Comparison of ENCODE assay signal across 15 mouse cellular contexts in the genomic region with DNA sequence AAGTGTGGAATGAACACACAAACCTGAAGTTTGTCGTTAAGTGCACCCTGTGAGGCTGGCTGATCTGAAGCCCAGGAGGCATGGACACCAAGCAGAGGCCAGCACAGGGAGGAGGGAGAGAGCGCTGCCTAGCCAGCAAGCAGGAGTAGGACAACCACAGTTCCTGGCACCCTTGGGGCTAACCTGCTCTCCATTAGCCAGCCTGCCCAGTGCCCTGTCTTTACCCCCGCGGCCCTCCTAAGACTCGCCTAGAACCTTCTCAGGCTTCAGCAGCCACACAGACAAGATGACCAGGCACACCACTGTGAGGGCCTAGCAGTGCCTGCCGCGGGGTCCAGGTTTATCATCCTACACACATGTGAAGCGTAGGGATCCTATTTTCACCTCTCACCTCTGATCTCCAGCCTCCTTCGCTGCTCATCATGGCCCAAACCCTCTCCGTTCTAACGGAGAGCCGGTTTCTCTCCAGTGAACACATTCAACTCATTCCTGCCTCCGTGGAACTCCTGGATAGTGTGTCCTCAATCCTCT. TPM values are rescaled to one million over a fixed set of nuclear protein-coding genes. Genes with fewer than 3 reads are reported as not detected.
DNase-seq lines count a peak whose midpoint lies in the region; ATAC-seq and TF ChIP-seq lines count a peak whose summit lies in the region.
"Had no signal": no experiment of that assay in that cellular context is flagged by ENCODE, and none has a peak within 500 bp of the region (broad histone marks: within the 10 kb centered on the region; RNA-seq: fewer than 3 reads in every experiment).

No protein-coding gene starts in this region.

- H3K4me2 ChIP-seq in intestine, embryonic 14.5 days (ENCODE audit: low read length) = no peak overlapping the region
- no peak overlapping the region for H3K4me2 ChIP-seq in intestine, postnatal 0 days (replicated peaks; ENCODE audit: low read depth)
- peak overlapping the region; percentile 79; the same call in 1 of the 2 replicates for H3K4me2 ChIP-seq in hindbrain, embryonic 14.5 days (replicated peaks)

- no peak overlapping the region for H3K4me3 ChIP-seq in intestine, embryonic 14.5 days (ENCODE audit: low read depth, low read length)
- no peak overlapping the region for H3K4me3 ChIP-seq in intestine, postnatal 0 days (ENCODE audit: low read depth, low read length)
- peak overlapping the region; percentile 82 for H3K4me3 ChIP-seq in E14TG2a.4 (replicated peaks; ENCODE audit: low read length)
- H3K4me3 ChIP-seq in hindbrain, embryonic 14.5 days (replicated peaks; ENCODE audit: low read length) = no peak overlapping the region

- 76% methylated on average over 13 of the region's 13 CpGs for WGBS in intestine, embryonic 14.5 days
- 74% methylated on average over 13 of the region's 13 CpGs for WGBS in intestine, postnatal 0 days
- WGBS in hindbrain, embryonic 14.5 days = 77% methylated on average over 13 of the region's 13 CpGs

- ATAC-seq in intestine, embryonic 14.5 days (replicated peaks; ENCODE audit: low FRiP score, low TSS enrichment, low read depth) = no peak
- ATAC-seq in intestine, postnatal 0 days = no peak
- no peak for ATAC-seq in hindbrain, embryonic 14.5 days (ENCODE audit: low FRiP score)
- ATAC-seq: Patski had no signal

- H3K9ac ChIP-seq in intestine, embryonic 14.5 days (ENCODE audit: low read length) = no peak overlapping the region
- H3K9ac ChIP-seq in intestine, postnatal 0 days (ENCODE audit: low read depth, low read length) = no peak overlapping the region
- no peak overlapping the region for H3K9ac ChIP-seq in hindbrain, embryonic 14.5 days

- DNase-seq in cerebellum, adult 11-12 months = peak; percentile 38
- DNase-seq in cerebellum, adult 9-10 months = no peak
- peak; percentile 49 for DNase-seq in intestine, embryonic 14.5 days (ENCODE audit: low spot score)
- no peak for DNase-seq in hindbrain, embryonic 14.5 days (ENCODE audit: low spot score)
- no peak for DNase-seq in gastrocnemius, adult 8-10 months (ENCODE audit: low spot score in 2 of 2)
- no peak for DNase-seq in ovary, postnatal 10 days (ENCODE audit: low spot score)

- no peaks in the 10 kb centered on the region for H3K36me3 ChIP-seq in intestine, embryonic 14.5 days (ENCODE audit: control insufficient read depth, insufficient read depth, low read length)
- no peaks in the 10 kb centered on the region for H3K36me3 ChIP-seq in intestine, postnatal 0 days (ENCODE audit: control insufficient read depth, insufficient read depth)
- peaks cover 4% of the 10 kb centered on the region; the same call in 1 of the 2 replicates for H3K36me3 ChIP-seq in E14TG2a.4 (ENCODE audit: insufficient read depth, low read length)
- no peaks in the 10 kb centered on the region for H3K36me3 ChIP-seq in hindbrain, embryonic 14.5 days (replicated peaks; ENCODE audit: control insufficient read depth, insufficient read depth)
- H3K36me3 ChIP-seq: intestine, embryonic 15.5 days; liver, embryonic 15.5 days had no signal

- TF ChIP-seq CTCF in intestine, postnatal 0 days (IDR thresholded peaks at IDR 0.05; ENCODE audit: low read depth) = no peak
- no peak for TF ChIP-seq CTCF in E14TG2a.4 (conservative IDR thresholded peaks at IDR 0.05; ENCODE audit: low read length)

- H3K27ac ChIP-seq in intestine, embryonic 14.5 days (ENCODE audit: low read depth) = no peak overlapping the region
- no peak overlapping the region for H3K27ac ChIP-seq in intestine, postnatal 0 days (ENCODE audit: low read depth, low read length)
- H3K27ac ChIP-seq in hindbrain, embryonic 14.5 days = no peak overlapping the region
- H3K27ac ChIP-seq: intestine, embryonic 15.5 days had no signal

- no peaks in the 10 kb centered on the region for H3K27me3 ChIP-seq in intestine, embryonic 14.5 days (replicated peaks; ENCODE audit: control insufficient read depth, insufficient read depth, low read length)
- no peaks in the 10 kb centered on the region for H3K27me3 ChIP-seq in intestine, postnatal 0 days (replicated peaks; ENCODE audit: control insufficient read depth, insufficient read depth, low read length)
- H3K27me3 ChIP-seq in E14TG2a.4 (ENCODE audit: insufficient read depth, low read length) = peaks cover 41% of the 10 kb centered on the region
- H3K27me3 ChIP-seq in hindbrain, embryonic 14.5 days (ENCODE audit: control insufficient read depth, insufficient read depth, low read length) = no peaks in the 10 kb centered on the region
- H3K27me3 ChIP-seq: intestine, embryonic 15.5 days; Patski had no signal

- no peaks in the 10 kb centered on the region for H3K9me3 ChIP-seq in intestine, embryonic 14.5 days (ENCODE audit: control insufficient read depth, low read length)
- no peaks in the 10 kb centered on the region for H3K9me3 ChIP-seq in intestine, postnatal 0 days (ENCODE audit: control insufficient read depth)
- no peaks in the 10 kb centered on the region for H3K9me3 ChIP-seq in E14TG2a.4 (ENCODE audit: low read length)
- H3K9me3 ChIP-seq in hindbrain, embryonic 14.5 days (ENCODE audit: control insufficient read depth, low read length) = no peaks in the 10 kb centered on the region
- H3K9me3 ChIP-seq: intestine, embryonic 15.5 days; liver, embryonic 15.5 days had no signal

- peaks cover 2% of the 10 kb centered on the region; the same call in 1 of the 2 replicates for H3K4me1 ChIP-seq in intestine, embryonic 14.5 days (replicated peaks; ENCODE audit: control insufficient read depth, insufficient read depth, low read length)
- H3K4me1 ChIP-seq in intestine, postnatal 0 days (replicated peaks; ENCODE audit: control insufficient read depth, insufficient read depth, low read length) = 0 out of 2 replicates have a peak, but pooled peaks cover 3% of the 10 kb centered on the region
- peaks cover 43% of the 10 kb centered on the region for H3K4me1 ChIP-seq in E14TG2a.4 (replicated peaks; ENCODE audit: low read depth, low read length)
- 0 out of 2 replicates have a peak, but pooled peaks cover 5% of the 10 kb centered on the region for H3K4me1 ChIP-seq in hindbrain, embryonic 14.5 days (replicated peaks; ENCODE audit: control insufficient read depth, insufficient read depth, low read length)

RNA-seq across cellular contexts. Expression of gene Ephx1, which starts 2.7 kb away (rescaled TPM):
- 1.9 and 2.8 TPM in 2 replicates for polyA plus RNA-seq in intestine, embryonic 14.5 days (2014; fragmentation: Nextera tagmentation; extraction: Ambion mirVana)
- polyA plus RNA-seq in intestine, postnatal 0 days (2015; fragmentation: Nextera tagmentation; extraction: Ambion mirVana) = 4.3 and 4.9 TPM in 2 replicates
- 8.7 and 10.3 TPM in 2 replicates for polyA plus RNA-seq in hindbrain, embryonic 14.5 days (2014; fragmentation: Nextera tagmentation; extraction: Ambion mirVana)
- total RNA-seq in gastrocnemius, adult 8-10 months (2022) = 10 to 100 TPM; 14.5 to 20.7 (median 16.2) TPM

RNA-seq across cellular contexts. Expression of gene 9130409I23Rik, which starts 33.1 kb away (rescaled TPM):
- not detected in 2 replicates for polyA plus RNA-seq in intestine, embryonic 14.5 days (2014; fragmentation: Nextera tagmentation; extraction: Ambion mirVana)
- polyA plus RNA-seq in intestine, postnatal 0 days (2015; fragmentation: Nextera tagmentation; extraction: Ambion mirVana) = 0.09 TPM in 1 of 2 replicates, not detected in the other
- not detected in 2 replicates for polyA plus RNA-seq in hindbrain, embryonic 14.5 days (2014; fragmentation: Nextera tagmentation; extraction: Ambion mirVana)
- not detected for total RNA-seq in gastrocnemius, adult 8-10 months (2022)
- total RNA-seq: megakaryocyte progenitor cell, adult 5-6 weeks had no signal
- polyA plus RNA-seq: embryonic facial prominence, embryonic 11.5 days; heart, embryonic 14.5 days; intestine, embryonic 15.5 days; neural tube, embryonic 14.5 days had no signal

Comparison
In these comparisons a context has a peak if more than half of its experiments do, and no peak if none do; other contexts are left out.
1. DNase-seq: peak in cerebellum, adult 11-12 months (single experiment) and intestine, embryonic 14.5 days (single experiment); none in cerebellum, adult 9-10 months (single experiment), hindbrain, embryonic 14.5 days (single experiment), gastrocnemius, adult 8-10 months (0 of 2) and ovary, postnatal 10 days (single experiment).